ENCODE assay signal across 8 mouse cellular contexts in genomic region chr14:28510341-28511028, GRCm38 (mm10). TPM values are rescaled to one million over a fixed set of nuclear protein-coding genes. Genes with fewer than 3 reads are reported as not detected.
DNase-seq lines count a peak whose midpoint lies in the region; ATAC-seq and TF ChIP-seq lines count a peak whose summit lies in the region.

No protein-coding gene starts in this region.

- H3K27me3 ChIP-seq in heart, embryonic 13.5 days (replicated peaks) = peaks cover 18% of the 10 kb centered on the region

- H3K36me3 ChIP-seq in heart, embryonic 13.5 days = peaks cover 35% of the 10 kb centered on the region

- peak; percentile 35 for TF ChIP-seq CTCF in left cerebral cortex, adult 2 months (IDR thresholded peaks at IDR 0.05)
- TF ChIP-seq CTCF in cortical plate, adult 2 months (IDR thresholded peaks at IDR 0.05; ENCODE audit: extremely low read depth, insufficient read depth, low read length) = no peak

- intact Hi-C loops in left cerebral cortex, adult 2 months (cut with DNase I) = loop anchor here (5.0 kb wide), 1 partner anchor 577 kb away; no protein-coding TSS in a partner anchor

- H3K9ac ChIP-seq in heart, embryonic 13.5 days = peak overlapping the region; percentile 96

- no peaks in the 10 kb centered on the region for H3K4me1 ChIP-seq in cortical plate, adult 2 months (ENCODE audit: control insufficient read depth, insufficient read depth, low read length)
- H3K4me1 ChIP-seq in heart, embryonic 13.5 days = peaks cover 49% of the 10 kb centered on the region

- DNase-seq in left cerebral cortex, adult 2 months (ENCODE audit: extremely low spot score in 1 of 2, low spot score in 2 of 2) = peak in 1 of 2 experiments; percentile 29
- DNase-seq in left cerebral cortex, adult 11 months (ENCODE audit: low spot score) = no peak
- DNase-seq in kidney, postnatal 4 days = peak; percentile 52 to 61
- DNase-seq in neural tube, embryonic 10.5 days (ENCODE audit: extremely low spot score, low spot score) = peak; percentile 66
- no peak for DNase-seq in gastrocnemius, postnatal 10 days
- DNase-seq in thymus, postnatal 4 days = no peak

- peak overlapping the region; percentile 90 for H3K4me2 ChIP-seq in heart, embryonic 13.5 days

- no peak for ATAC-seq in heart, embryonic 13.5 days (ENCODE audit: extremely low read depth, insufficient number of reproducible peaks, low FRiP score, low TSS enrichment)

- TF ChIP-seq POLR2A in cortical plate, adult 2 months (IDR thresholded peaks at IDR 0.05; ENCODE audit: extremely low read depth, insufficient read depth, low read length) = no peak

- WGBS in heart, embryonic 13.5 days = 3% methylated on average over 29 of the region's 29 CpGs

- H3K27ac ChIP-seq in left cerebral cortex, adult 2 months = no peak overlapping the region
- H3K27ac ChIP-seq in cortical plate, adult 2 months (ENCODE audit: insufficient read depth, low read length) = no peak overlapping the region
- peak overlapping the region; percentile 96 for H3K27ac ChIP-seq in heart, embryonic 13.5 days (replicated peaks)

- H3K9me3 ChIP-seq in heart, embryonic 13.5 days = no peaks in the 10 kb centered on the region

- H3K4me3 ChIP-seq in left cerebral cortex, adult 2 months = peak overlapping the region; percentile 41
- H3K4me3 ChIP-seq in cortical plate, adult 2 months (ENCODE audit: insufficient read depth, low read length) = peak overlapping the region; percentile 24
- peak overlapping the region; percentile 73 for H3K4me3 ChIP-seq in heart, embryonic 13.5 days

RNA-seq across cellular contexts. Expression of gene Wnt5a, which starts 5.9 kb away (rescaled TPM):
- total RNA-seq in left cerebral cortex, adult 2 months (2021) = 10 to 100 TPM in 1 of 2 experiments, 1 to 10 TPM in 1; 9.6 to 10.1 TPM
- polyA plus RNA-seq in cortical plate, adult 2 months (2012; rRNA removed) = 4.5 and 5.0 TPM in 2 replicates
- polyA plus RNA-seq in heart, embryonic 13.5 days (2015; fragmentation: Nextera tagmentation; extraction: Ambion mirVana) = 19.2 and 22.4 TPM in 2 replicates
- total RNA-seq in gastrocnemius, postnatal 10 days (2021) = 10 to 100 TPM; 12.8 to 18.8 TPM

Comparison
In these comparisons a context has a peak if more than half of its experiments do, and no peak if none do; other contexts are left out.
1. DNase-seq: peak in kidney, postnatal 4 days (2 of 2) and neural tube, embryonic 10.5 days (single experiment); none in left cerebral cortex, adult 11 months (single experiment), gastrocnemius, postnatal 10 days (single experiment) and thymus, postnatal 4 days (single experiment).
2. Peak in every context shown above with its lines, with median percentiles within 50 percentile points of each other: H3K4me3 ChIP-seq.